Mouse (Mus musculus) megakaryocyte, embryonic 14.5 days (primary cell): ENCODE results near the gene Ppt2. TPM values are rescaled to one million over a fixed set of nuclear protein-coding genes. Genes with fewer than 3 reads are reported as not detected.

ENCODE experiments used
- H3K27me3 ChIP-seq: replicated peaks from 2 replicates; pipeline ENCODE3; 2012; ENCODE audit warnings: inconsistent platforms
- H3K36me3 ChIP-seq: replicated peaks from 2 replicates; pipeline ENCODE3; 2012; ENCODE audit warnings: low read length, inconsistent platforms, mixed read lengths
- H3K4me1 ChIP-seq: 2 replicates; pipeline ENCODE4 v1.6.1; 2012; ENCODE audit warnings: inconsistent platforms
- H3K4me3 ChIP-seq: replicated peaks from 2 replicates; pipeline ENCODE3; 2012; ENCODE audit warnings: moderate library complexity, mild to moderate bottlenecking, inconsistent platforms
- H3K9me3 ChIP-seq: 2 replicates; pipeline ENCODE4 v1.6.1; 2012; ENCODE audit warnings: inconsistent platforms
- FLI1 ChIP-seq: IDR thresholded peaks from 2 replicates; pipeline ENCODE4 v1.6.1; 2012; ENCODE audit warnings: low read length, inconsistent platforms, mixed read lengths
- GATA1 ChIP-seq: IDR thresholded peaks from 3 replicates; pipeline ENCODE4 v1.6.1; 2012; ENCODE audit warnings: mixed read lengths, low read length, inconsistent platforms, borderline replicate concordance
- polyA plus RNA-seq: library from polyadenylated mRNA; stranded (reverse); fragments of >175 nt; gene quantifications from 2 replicates; pipeline ENCODE4 v1.2.3, GENCODE M21; 2012; ENCODE audit warnings: low replicate concordance; ENCODE audit not compliant: insufficient read depth

Ppt2 gene
- polyA plus RNA-seq, 1 experiment: 74.9 TPM

DNA sequence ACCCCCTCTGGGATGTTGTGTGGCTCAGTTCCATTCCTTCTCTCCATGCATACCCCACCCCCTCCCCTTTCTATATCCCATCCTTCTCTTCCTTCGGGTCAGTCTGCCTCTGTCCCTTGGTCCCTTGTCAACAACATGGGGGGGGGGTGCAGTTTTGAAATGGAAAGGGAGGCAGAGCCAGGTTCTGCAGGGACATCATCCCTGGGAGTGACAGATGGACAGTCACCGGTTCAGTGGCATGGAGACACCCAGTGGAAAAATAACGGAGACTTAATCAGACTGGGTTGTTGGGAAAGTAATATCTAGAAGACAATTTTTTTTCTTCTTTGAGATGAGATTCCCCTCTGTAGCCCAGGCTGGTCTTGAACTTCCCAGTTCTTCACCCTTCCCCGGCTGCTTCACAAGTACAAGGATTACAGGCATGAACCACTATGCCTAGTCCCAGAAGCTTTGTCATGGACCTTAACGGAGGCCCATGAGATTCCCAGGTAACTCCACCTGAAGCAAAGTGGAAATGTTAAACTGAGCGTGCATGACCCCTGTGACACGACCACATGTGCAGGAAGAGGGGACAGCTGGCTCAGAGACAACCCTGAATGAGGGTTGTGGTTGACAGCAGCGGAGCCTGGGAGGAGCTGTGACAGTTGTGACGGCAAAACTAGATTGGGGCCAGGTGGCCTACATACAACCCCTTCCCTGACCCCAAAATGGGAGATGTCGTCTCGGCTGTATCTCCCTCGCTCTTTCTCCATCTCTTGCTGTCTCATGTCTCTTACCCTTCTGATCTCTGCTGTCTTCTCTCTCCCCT is 1.7 kb upstream of the Ppt2 start:
- Histone ChIP-seq H3K9me3 (no peaks in the 10 kb centered on the region), H3K27me3 (peaks cover 63% of the 10 kb centered on the region), H3K4me3 (peak overlapping the region; percentile 65), H3K4me1 (peaks cover 72% of the 10 kb centered on the region), H3K36me3 (peaks cover 13% of the 10 kb centered on the region)
- TF ChIP-seq GATA1: no peak
- no peak for TF ChIP-seq FLI1

DNA sequence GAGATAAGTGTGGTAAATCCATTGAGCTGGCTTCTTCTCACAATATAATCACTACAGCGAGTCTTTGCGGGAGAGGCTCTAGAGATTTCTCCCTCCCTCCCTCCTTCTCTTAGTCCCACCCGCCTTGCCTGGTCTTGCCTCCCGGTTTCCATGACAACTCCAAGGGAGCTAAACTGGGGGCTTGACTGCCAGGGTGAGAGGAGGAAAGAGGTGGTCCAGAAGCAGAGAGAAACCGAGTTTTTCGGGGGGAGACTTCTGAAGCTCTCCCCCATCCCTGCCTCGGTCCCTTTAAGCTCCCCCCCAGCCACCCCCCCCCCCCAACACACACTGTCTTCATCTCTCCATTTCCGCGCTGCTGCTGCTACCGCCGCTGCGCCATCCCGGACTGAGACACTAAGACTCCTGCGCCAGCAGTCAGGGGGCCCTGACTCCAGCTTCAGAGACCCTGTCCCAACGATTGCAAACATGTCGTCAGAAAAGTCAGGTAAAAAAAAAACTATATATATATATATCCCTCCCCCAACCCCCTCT is 976 bp upstream of the Ppt2 start, which contains the start of gene Prrt1:
Prrt1 (plus strand) TSS at position 313 of the 531 bp plus-strand sequence.
- Histone ChIP-seq H3K4me3 (peak within 1 kb of the TSS; percentile 94), H3K4me1 (peaks cover 72% of the 10 kb centered on the region), H3K9me3 (no peaks in the 10 kb centered on the region), H3K27me3 (peaks cover 63% of the 10 kb centered on the region), H3K36me3 (peaks cover 13% of the 10 kb centered on the region)
- TF ChIP-seq FLI1 (no peak), GATA1 (no peak)

GRCm38 (mm10) chr17:34628644-34628967 is 296 bp upstream of the Ppt2 start:
- peaks cover 60% of the 10 kb centered on the region for H3K27me3 ChIP-seq
- H3K9me3 ChIP-seq: no peaks in the 10 kb centered on the region
- H3K36me3 ChIP-seq: peaks cover 19% of the 10 kb centered on the region
- H3K4me3 ChIP-seq: no peak overlapping the region
- no peak for TF ChIP-seq GATA1
- no peak for TF ChIP-seq FLI1
- peaks cover 71% of the 10 kb centered on the region for H3K4me1 ChIP-seq

GRCm38 (mm10) chr17:34627093-34627942 is 992 bp downstream of the Ppt2 start:
- no peaks in the 10 kb centered on the region for H3K9me3 ChIP-seq
- peaks cover 49% of the 10 kb centered on the region for H3K27me3 ChIP-seq
- H3K4me1 ChIP-seq: peaks cover 61% of the 10 kb centered on the region
- TF ChIP-seq FLI1: no peak
- TF ChIP-seq GATA1: no peak
- peaks cover 32% of the 10 kb centered on the region for H3K36me3 ChIP-seq
- peak overlapping the region; percentile 94 for H3K4me3 ChIP-seq

GRCm38 (mm10) chr17:34626773-34627092 is 1.6 kb downstream of the Ppt2 start:
- Histone ChIP-seq H3K4me1 (peaks cover 55% of the 10 kb centered on the region), H3K9me3 (no peaks in the 10 kb centered on the region), H3K27me3 (peaks cover 43% of the 10 kb centered on the region), H3K36me3 (peaks cover 37% of the 10 kb centered on the region), H3K4me3 (peak overlapping the region; percentile 94)
- TF ChIP-seq FLI1: no peak
- TF ChIP-seq GATA1: no peak

DNA sequence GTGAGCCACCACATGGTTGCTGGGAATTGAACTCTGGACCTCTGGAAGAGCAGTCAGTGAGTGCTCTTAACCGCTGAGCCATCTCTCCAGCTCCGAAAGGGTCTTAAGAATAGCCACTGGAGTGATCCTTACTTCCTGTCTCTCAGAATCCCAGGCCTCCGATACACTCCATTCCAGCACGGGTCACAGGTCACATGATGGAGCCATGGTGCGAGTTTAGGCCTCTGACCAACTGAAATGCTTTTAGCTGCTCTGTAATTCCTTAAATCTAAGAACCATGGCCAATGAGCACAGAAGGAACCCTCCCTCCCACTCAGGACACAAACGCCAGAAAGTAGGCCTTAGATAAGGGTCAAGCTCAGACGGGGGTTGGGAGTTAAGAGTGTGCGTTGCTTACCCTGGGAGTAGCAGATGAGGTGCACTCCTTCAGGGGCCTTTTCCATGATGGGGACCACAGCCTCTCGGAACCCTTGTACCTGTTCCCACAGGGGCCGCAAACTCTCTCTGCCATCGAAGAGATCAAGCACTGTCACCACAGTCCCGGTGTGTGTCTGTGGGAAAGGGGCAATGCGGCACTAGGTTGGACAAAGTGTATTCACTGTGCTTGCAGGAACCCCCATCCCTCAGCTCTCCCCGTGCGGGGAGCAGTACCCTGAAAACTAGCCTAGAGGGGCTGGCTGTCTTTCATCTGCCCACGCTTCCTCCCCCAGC is 2.1 kb downstream of the Ppt2 start:
- Histone ChIP-seq H3K4me3 (peak overlapping the region; percentile 94), H3K4me1 (peaks cover 50% of the 10 kb centered on the region), H3K9me3 (no peaks in the 10 kb centered on the region), H3K36me3 (peaks cover 40% of the 10 kb centered on the region), H3K27me3 (peaks cover 38% of the 10 kb centered on the region)
- no peak for TF ChIP-seq GATA1
- TF ChIP-seq FLI1: no peak

- H3K4me3 ChIP-seq: no peak overlapping the region
- H3K4me1 ChIP-seq: peaks cover 38% of the 10 kb centered on the region
- no peak for TF ChIP-seq FLI1
- no peak for TF ChIP-seq GATA1
- no peaks in the 10 kb centered on the region for H3K9me3 ChIP-seq
- H3K36me3 ChIP-seq: peaks cover 47% of the 10 kb centered on the region
- H3K27me3 ChIP-seq: peaks cover 26% of the 10 kb centered on the region
These were observed 3.3 kb downstream of the Ppt2 start for GRCm38 (mm10) chr17:34624981-34625380.

GRCm38 (mm10) chr17:34623161-34623560 is 5.1 kb downstream of the Ppt2 start:
- no peak for TF ChIP-seq GATA1
- TF ChIP-seq FLI1: no peak
- peaks cover 8% of the 10 kb centered on the region for H3K27me3 ChIP-seq
- peaks cover 28% of the 10 kb centered on the region for H3K4me1 ChIP-seq
- no peaks in the 10 kb centered on the region for H3K9me3 ChIP-seq
- no peak overlapping the region for H3K4me3 ChIP-seq
- peaks cover 53% of the 10 kb centered on the region for H3K36me3 ChIP-seq

GRCm38 (mm10) chr17:34621006-34621405 is 7.3 kb downstream of the Ppt2 start:
- H3K9me3 ChIP-seq: no peaks in the 10 kb centered on the region

DNA sequence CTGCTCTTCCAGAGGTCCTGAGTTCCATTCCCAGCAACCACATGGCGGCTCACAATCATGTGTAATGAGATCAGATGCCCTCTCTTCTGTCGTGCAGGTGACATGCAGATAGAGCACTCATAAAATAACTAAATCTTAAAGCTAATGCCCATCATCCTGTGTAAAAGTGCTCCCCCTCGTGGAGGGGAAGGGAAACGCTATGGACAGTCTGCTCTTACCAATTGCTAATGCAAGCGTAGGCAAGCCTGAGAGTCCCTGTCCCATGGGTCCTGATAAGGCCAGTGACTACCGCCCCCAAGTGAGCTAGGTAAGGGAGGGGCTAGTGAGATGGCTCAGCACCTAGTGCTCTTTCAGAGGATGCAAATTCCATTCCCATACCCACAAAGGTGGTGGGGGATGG is 9.3 kb downstream of the Ppt2 start:
- Histone ChIP-seq H3K4me1 (peaks cover 11% of the 10 kb centered on the region), H3K27me3 (no peaks in the 10 kb centered on the region), H3K9me3 (no peaks in the 10 kb centered on the region), H3K36me3 (peaks cover 74% of the 10 kb centered on the region), H3K4me3 (peak overlapping the region; percentile 3)
- TF ChIP-seq GATA1 (no peak), FLI1 (no peak)

More at GRCm38 (mm10) chr17:34621006-34621405, 7.3 kb downstream of the Ppt2 start:
- TF ChIP-seq GATA1 (no peak), FLI1 (no peak)
- no peak overlapping the region for H3K4me3 ChIP-seq
- peaks cover 67% of the 10 kb centered on the region for H3K36me3 ChIP-seq
- H3K27me3 ChIP-seq: no peaks in the 10 kb centered on the region
- peaks cover 14% of the 10 kb centered on the region for H3K4me1 ChIP-seq
